Mouse (Mus musculus) intestine, postnatal 0 days (tissue): ENCODE results near the gene Prim2. TPM values are rescaled to one million over a fixed set of nuclear protein-coding genes. Genes with fewer than 3 reads are reported as not detected.

ENCODE experiments used
- ATAC-seq: fragments of 200-750 bp; cut with Nextera tagmentation; 2 replicates; pipeline ENCODE4 v1.8.0; 2017; ENCODE audit warnings: mild to moderate bottlenecking, moderate TSS enrichment, moderate library complexity
- H3K27ac ChIP-seq: fragments of 300-500 bp; sonication (generic); 2 replicates; pipeline ENCODE4 v1.5.1; 2014; ENCODE audit warnings: mild to moderate bottlenecking, low read depth, low read length, moderate library complexity
- H3K27me3 ChIP-seq: fragments of 300-500 bp; sonication (generic); replicated peaks from 2 replicates; pipeline ENCODE4 v1.6.1; 2014; ENCODE audit warnings: low read length, mixed read lengths; ENCODE audit not compliant: control insufficient read depth, insufficient read depth
- H3K36me3 ChIP-seq: fragments of 300-500 bp; sonication (generic); 2 replicates; pipeline ENCODE4 v1.6.1; 2014; ENCODE audit warnings: mild to moderate bottlenecking, moderate library complexity; ENCODE audit not compliant: control insufficient read depth, insufficient read depth
- H3K4me1 ChIP-seq: fragments of 300-500 bp; sonication (generic); replicated peaks from 2 replicates; pipeline ENCODE4 v1.6.1; 2014; ENCODE audit warnings: antibody characterized with exemption, low read length, mixed read lengths; ENCODE audit not compliant: control insufficient read depth, insufficient read depth
- H3K4me2 ChIP-seq: fragments of 300-500 bp; sonication (generic); replicated peaks from 2 replicates; pipeline ENCODE4 v1.6.1; 2014; ENCODE audit warnings: low read depth, mild to moderate bottlenecking, moderate library complexity
- H3K4me3 ChIP-seq: fragments of 300-500 bp; sonication (generic); 2 replicates; pipeline ENCODE4 v1.5.1; 2014; ENCODE audit warnings: low read depth, low read length
- H3K9ac ChIP-seq: fragments of 300-500 bp; sonication (generic); 2 replicates; pipeline ENCODE4 v1.6.1; 2014; ENCODE audit warnings: mild to moderate bottlenecking, low read depth, low read length
- H3K9me3 ChIP-seq: fragments of 300-500 bp; sonication (generic); 2 replicates; pipeline ENCODE4 v1.6.1; 2016; ENCODE audit warnings: mixed run types; ENCODE audit not compliant: control insufficient read depth
- CTCF ChIP-seq: sonication (generic); IDR thresholded peaks from 2 replicates; pipeline ENCODE4 v1.5.1; 2016; ENCODE audit warnings: low read depth, mild to moderate bottlenecking, control low read depth, antibody characterized with exemption, moderate library complexity
- WGBS: fragments of 180-500 bp; shearing (Covaris S2); extraction: QIAGEN DNeasy Blood & Tissue Kit; methylation state at CpG from one replicate; pipeline ENCODE4 v1.1.7; 2014; 5-methylcytosine and 5-hydroxymethylcytosine counted together
- polyA plus RNA-seq: library from polyadenylated mRNA; unstranded; fragments of >200 nt; fragmentation: Nextera tagmentation; extraction: Ambion mirVana; gene quantifications from 2 replicates; pipeline ENCODE4 v1.2.1, GENCODE M21; 2015

The Prim2 gene
- polyA plus RNA-seq, 1 experiment from 2014 or later: 8.8 TPM

DNA sequence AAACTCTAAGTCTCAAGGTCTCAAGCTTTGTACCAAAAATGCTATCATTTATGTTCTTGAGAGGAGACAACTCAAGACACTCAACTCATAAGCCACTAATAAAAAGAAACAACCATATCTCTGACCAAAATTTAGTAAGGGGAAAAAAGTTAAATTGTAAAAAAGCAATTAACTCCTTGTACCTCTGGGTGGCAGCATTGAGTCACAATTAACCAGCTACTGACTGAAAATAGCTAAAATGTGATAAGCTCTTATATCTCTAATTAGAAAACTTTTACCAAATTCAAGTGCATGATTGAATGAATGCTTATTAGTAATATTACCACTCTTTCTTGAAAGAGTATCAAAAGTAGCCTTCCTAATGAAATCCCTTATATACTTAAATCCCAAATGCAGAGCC is 6.4 kb downstream of the Prim2 start:
- H3K4me3 ChIP-seq: no peak overlapping the region
- no peaks in the 10 kb centered on the region for H3K4me1 ChIP-seq
- no peaks in the 10 kb centered on the region for H3K9me3 ChIP-seq
- H3K9ac ChIP-seq: no peak overlapping the region
- no peak for ATAC-seq
- H3K27ac ChIP-seq: no peak overlapping the region
- H3K4me2 ChIP-seq: no peak overlapping the region
- H3K27me3 ChIP-seq: no peaks in the 10 kb centered on the region
- peak; percentile 69 for TF ChIP-seq CTCF
- H3K36me3 ChIP-seq: peaks cover 33% of the 10 kb centered on the region

DNA sequence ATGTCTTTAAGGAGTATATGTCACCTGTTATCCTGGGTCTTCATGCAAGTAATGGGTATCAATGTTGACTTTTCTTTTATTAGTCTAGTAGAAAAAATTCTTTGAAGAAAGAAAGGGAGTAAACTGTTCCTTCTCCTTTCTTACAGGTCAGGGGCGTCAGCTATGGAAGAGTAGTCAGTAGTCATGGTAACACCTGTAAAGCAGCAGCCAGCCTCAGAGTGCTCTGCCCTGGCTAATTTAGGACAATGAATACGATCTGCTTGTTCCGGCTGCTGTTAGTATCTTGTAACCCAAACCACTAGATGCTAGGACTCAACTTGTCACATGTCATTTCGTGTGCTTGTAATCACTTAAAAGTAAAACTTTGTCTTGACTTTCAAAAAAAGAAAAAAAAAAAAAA is 11.3 kb downstream of the Prim2 start:
- H3K4me2 ChIP-seq: no peak overlapping the region
- no peaks in the 10 kb centered on the region for H3K9me3 ChIP-seq
- no peak for TF ChIP-seq CTCF
- H3K36me3 ChIP-seq: peaks cover 35% of the 10 kb centered on the region
- no peak for ATAC-seq
- H3K4me3 ChIP-seq: no peak overlapping the region
- H3K9ac ChIP-seq: no peak overlapping the region
- H3K27me3 ChIP-seq: no peaks in the 10 kb centered on the region
- WGBS: 82% methylated on average over 4 of the region's 4 CpGs
- no peak overlapping the region for H3K27ac ChIP-seq
- H3K4me1 ChIP-seq: no peaks in the 10 kb centered on the region

DNA sequence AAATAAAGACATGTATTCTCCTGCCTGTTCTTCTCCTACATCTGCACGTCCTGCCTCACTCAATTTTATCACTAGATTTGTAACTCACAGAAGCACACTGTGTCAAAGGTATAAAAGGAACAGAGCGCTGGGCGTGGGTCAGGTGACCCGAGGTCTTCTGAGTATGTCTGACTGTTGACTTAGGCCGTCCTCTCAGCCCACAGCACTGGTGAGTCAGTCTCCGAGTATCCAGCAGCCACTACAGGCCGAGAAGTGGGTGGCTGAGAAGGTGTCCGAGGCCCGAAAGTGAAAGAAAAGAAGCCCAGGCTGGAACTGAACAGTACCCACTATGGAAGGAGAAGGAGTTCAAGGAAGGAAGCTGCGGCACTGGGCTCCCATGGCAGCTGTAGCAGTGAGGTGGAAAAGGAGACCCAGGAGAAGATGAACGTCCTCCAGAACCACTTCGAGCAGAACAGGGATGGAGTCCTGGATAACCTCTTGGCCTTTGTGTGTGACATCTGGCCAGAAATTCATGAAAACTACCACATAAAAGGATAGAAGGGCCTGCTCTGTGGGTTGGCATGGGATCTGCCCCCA is 11.9 kb downstream of the Prim2 start:
- Histone ChIP-seq H3K4me3 (no peak overlapping the region), H3K27me3 (no peaks in the 10 kb centered on the region), H3K4me1 (no peaks in the 10 kb centered on the region), H3K9ac (no peak overlapping the region), H3K27ac (no peak overlapping the region), H3K9me3 (no peaks in the 10 kb centered on the region), H3K4me2 (no peak overlapping the region), H3K36me3 (peaks cover 35% of the 10 kb centered on the region)
- WGBS: 80% methylated on average over 12 of the region's 12 CpGs
- TF ChIP-seq CTCF: no peak
- no peak for ATAC-seq

DNA sequence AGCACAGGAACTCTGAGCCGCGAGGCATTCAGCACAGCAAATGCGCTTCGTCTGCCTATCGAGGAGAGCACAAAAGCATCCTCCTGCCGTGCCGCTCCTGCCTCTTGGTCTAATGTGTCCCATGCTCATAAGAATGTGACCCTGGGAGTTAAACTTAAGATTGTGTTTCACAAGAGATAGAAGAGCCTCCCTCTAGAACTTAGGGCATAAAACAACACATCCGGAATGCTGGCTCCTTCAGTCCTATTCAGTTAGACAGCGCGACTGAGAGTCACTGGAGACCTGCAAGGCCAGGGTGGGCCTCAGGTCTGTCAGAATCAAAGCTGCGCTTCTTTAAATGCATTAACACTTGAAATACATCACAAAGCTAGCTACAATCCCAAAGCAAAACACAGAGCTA is 18.7 kb downstream of the Prim2 start:
- ATAC-seq: no peak
- no peak overlapping the region for H3K9ac ChIP-seq
- H3K36me3 ChIP-seq: peaks cover 12% of the 10 kb centered on the region
- no peak overlapping the region for H3K27ac ChIP-seq
- no peaks in the 10 kb centered on the region for H3K27me3 ChIP-seq
- no peaks in the 10 kb centered on the region for H3K4me1 ChIP-seq
- H3K4me2 ChIP-seq: no peak overlapping the region
- no peaks in the 10 kb centered on the region for H3K9me3 ChIP-seq
- H3K4me3 ChIP-seq: no peak overlapping the region
- no peak for TF ChIP-seq CTCF
- WGBS: 95% methylated on average over 11 of the region's 11 CpGs

DNA sequence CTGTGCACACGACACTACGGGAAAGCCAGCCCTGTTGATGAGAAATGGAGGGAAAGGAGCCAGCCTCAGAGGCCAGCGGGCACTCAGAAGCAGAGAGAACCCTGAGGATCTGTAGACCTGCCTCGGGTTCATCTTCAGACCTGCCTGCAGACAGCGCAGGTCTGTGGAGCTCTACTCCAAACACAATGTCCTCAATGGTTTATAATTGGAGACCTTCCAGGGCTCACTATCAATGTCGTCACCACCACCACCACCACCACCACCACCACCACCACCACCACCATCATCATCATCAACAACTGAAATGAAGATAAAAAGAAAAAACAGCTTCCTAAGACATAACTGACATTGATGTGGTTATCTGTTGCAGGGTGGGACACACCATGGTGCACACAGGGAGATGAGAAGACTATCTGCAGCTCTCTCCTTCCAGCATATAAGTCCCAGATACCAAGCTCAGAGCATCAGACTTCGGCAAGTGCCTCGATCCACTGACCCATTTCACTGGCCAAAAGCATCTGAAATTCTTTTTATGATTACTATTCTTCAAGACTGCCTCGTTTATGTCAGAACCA is 20.0 kb downstream of the Prim2 start:
- Histone ChIP-seq H3K4me2 (no peak overlapping the region), H3K36me3 (peaks cover 12% of the 10 kb centered on the region), H3K27me3 (no peaks in the 10 kb centered on the region), H3K4me3 (no peak overlapping the region), H3K4me1 (no peaks in the 10 kb centered on the region), H3K27ac (no peak overlapping the region), H3K9me3 (no peaks in the 10 kb centered on the region), H3K9ac (no peak overlapping the region)
- 94% methylated on average over 9 of the region's 9 CpGs for WGBS
- TF ChIP-seq CTCF: no peak
- no peak for ATAC-seq

DNA sequence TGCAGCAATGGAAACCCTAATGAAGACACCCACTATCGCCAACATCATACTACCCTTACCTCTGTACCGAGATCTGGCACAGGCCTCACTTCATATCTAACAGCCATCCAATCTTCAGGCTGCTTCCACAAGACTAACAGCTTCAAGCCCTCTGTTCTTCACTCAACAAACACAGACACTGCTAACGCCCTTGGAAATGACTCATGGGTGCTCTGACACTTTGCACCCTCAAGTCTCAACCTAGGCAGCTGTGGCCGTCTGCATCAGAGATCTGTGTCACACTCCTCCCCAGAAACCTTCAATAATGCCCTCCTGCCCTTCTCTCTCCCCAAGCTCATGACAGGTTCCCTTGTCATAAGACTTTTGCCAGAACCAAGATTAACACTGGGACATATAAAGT is 20.6 kb downstream of the Prim2 start:
- Histone ChIP-seq H3K9me3 (no peaks in the 10 kb centered on the region), H3K4me2 (no peak overlapping the region), H3K9ac (no peak overlapping the region), H3K27ac (no peak overlapping the region), H3K27me3 (no peaks in the 10 kb centered on the region), H3K4me1 (no peaks in the 10 kb centered on the region), H3K36me3 (peaks cover 12% of the 10 kb centered on the region), H3K4me3 (no peak overlapping the region)
- TF ChIP-seq CTCF: no peak
- ATAC-seq: no peak
- WGBS: 82% methylated on average over 4 of the region's 4 CpGs
